Mouse (Mus musculus) embryonic stem cell, embryonic (primary cell): ENCODE measurements around the gene Tbc1d8.

ENCODE experiments used
- CTCF ChIA-PET, 4 experiments: fragments of 300-600 bp in 2 of 4; fragments of 350-600 bp in 2 of 4; sonication (Branson Sonifier 250); formaldehyde crosslinking; loops; one replicate each; lab custom pipeline; 2022; ENCODE audit warnings: inconsistent platforms in 2 of 4; lab: Charles Lee
- POLR2A ChIA-PET, 4 experiments: fragments of 300-600 bp in 2 of 4; fragments of 350-600 bp in 2 of 4; sonication (Branson Sonifier 250); formaldehyde crosslinking; loops; one replicate each; lab custom pipeline; 2022; ENCODE audit warnings: antibody characterized with exemption in 4 of 4, inconsistent platforms in 1 of 4; lab: Charles Lee

Gene Tbc1d8

GRCm38 (mm10) chr1:39457887-39458874 is 20.4 kb downstream of the Tbc1d8 start:
- ChIA-PET CTCF (no interaction called here), POLR2A (interaction anchor here in 1 of 4 experiments (0.9 to 1.1 kb wide), 2 partner anchors 10 to 82 kb away, joined by 3 to 4 read pairs; no protein-coding TSS in a partner anchor)

GRCm38 (mm10) chr1:39456421-39456853 is 22.1 kb downstream of the Tbc1d8 start:
- POLR2A ChIA-PET: interaction anchor here (0.6 to 1.9 kb wide), 20 partner anchors 9 to 85 kb away, joined by 3 to 8 read pairs (median 4); partner anchors contain the start of gene Tbc1d8 (in 4 of the 4)
- CTCF ChIA-PET: interaction anchor here in 3 of 4 experiments (0.6 to 1.1 kb wide), 4 partner anchors 12 to 154 kb away, joined by 3 to 5 read pairs (median 4); partner anchors contain the start of gene Tbc1d8 (in 1 of the 3)

- POLR2A ChIA-PET: interaction anchor here in 3 of 4 experiments (0.9 to 1.9 kb wide), 18 partner anchors 9 to 84 kb away, joined by 3 to 8 read pairs (median 4); partner anchors contain the start of gene Tbc1d8 (in 3 of the 3)
These were observed 23.1 kb downstream of the Tbc1d8 start for GRCm38 (mm10) chr1:39455350-39456023.

DNA sequence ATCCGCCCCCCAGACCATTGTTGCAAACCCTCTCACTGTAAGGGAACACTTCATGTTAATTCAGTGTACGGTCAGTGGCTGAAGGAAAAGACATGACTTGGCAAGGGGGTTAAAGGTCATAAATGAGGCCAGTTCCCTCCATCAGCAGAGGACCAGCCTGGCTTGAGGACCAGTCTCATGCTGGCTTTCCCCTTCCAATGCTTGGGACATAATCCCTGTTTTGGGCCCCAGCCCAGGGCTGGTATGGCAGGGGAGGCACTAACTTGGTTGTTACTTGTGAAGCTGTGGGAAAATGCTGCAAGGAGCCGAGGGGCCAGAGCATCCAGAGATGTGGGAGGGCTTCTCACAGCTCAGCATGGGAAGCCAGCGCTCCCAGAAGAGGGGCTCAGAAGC is 23.8 kb downstream of the Tbc1d8 start:
- CTCF ChIA-PET: no interaction called here
- POLR2A ChIA-PET: interaction anchor here in 2 of 4 experiments (0.9 to 1.9 kb wide), 2 partner anchors 9 to 27 kb away, joined by 3 to 6 read pairs; no protein-coding TSS in a partner anchor

More at GRCm38 (mm10) chr1:39455350-39456023, 23.1 kb downstream of the Tbc1d8 start:
- CTCF ChIA-PET: interaction anchor here in 2 of 4 experiments (0.6 to 1.0 kb wide), 2 partner anchors 18 to 60 kb away, joined by 3 to 5 read pairs; no protein-coding TSS in a partner anchor

DNA sequence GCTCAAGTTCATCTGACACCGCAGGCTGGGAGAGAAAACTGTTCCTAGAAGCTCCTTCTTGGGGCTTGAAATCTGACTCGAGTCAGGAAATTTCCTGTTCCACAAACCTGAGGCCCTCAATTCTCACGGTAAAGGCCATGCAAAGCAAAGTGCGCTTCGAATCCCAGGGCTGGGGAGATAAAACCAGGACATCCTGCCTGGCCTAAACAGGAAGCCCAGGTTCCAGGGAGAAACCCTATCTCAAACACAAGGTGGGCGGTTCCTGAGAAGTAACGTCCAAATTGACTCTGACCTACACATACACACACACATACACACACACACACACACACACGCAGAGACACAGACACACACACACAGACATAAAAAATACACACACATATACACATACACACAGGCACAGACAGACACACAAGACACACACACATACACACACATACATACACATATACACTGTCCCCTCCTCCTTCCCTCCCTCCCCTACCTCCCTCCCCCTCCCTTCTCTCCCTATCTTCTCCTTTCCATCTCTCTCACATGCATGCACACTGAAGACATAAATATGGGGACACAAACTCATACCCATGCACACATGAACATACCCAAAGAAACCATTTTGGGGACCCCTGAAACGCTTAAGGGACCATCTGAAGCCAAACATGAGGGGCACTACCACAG is 24.3 kb downstream of the Tbc1d8 start:
- ChIA-PET CTCF (no interaction called here), POLR2A (interaction anchor here in 1 of 4 experiments (0.8 kb wide), 1 partner anchor 24 kb away, joined by 4 read pairs; no protein-coding TSS in a partner anchor)

DNA sequence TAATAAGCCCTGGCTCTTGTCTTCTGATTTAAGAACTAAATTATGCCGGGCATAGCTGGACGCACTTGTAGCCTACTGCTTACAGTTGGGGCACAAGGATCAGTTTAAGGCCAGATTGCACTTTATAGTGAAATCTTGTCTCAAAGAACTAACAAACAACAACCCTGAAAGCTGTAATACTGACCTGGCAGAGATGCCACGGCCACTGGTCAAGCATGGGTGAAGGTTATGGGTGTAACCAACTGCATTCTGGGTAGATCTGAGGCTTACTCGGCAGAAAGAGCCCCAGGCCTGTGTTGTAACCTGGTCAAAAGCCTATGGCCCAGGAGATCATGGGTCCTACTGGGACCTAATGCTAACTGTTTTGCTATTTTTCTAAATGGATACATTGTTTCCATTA is 26.4 kb downstream of the Tbc1d8 start:
- CTCF ChIA-PET: no interaction called here
- POLR2A ChIA-PET: interaction anchor here in 1 of 4 experiments (1.0 to 1.1 kb wide), 2 partner anchors 8 to 80 kb away, joined by 3 to 4 read pairs; no protein-coding TSS in a partner anchor

DNA sequence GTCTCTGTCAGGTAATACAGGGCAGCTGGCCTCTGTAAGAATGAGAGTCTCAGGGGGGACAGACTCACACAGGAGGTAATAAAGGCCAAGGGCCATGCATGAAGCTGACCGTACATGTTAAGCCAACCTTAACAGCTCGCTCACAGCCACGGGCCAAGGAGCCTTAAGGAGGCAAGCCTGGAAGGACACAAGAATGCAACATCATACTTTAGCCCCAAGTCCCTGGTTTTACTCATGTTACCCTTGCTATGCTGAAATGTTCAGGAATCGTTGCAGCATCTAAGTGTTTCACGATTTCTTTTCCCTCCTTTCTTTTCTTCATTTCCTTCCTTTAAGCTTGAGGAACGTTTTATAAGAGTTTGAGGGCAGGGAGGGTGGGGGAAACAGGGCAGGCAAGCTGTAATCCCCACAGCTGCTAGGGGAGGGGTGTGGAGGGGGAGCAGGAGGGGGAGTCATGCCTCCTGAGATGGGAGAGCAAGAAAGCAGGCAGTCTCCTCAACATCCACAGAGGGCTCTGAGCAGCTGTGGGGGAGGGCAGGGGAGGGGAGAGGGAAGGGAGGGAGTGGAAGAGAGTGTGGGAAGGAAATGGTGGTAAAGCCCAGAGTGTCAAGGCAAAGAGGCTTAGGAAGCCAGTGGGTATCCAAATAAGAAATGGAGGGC is 28.4 kb downstream of the Tbc1d8 start:
- ChIA-PET POLR2A (interaction anchor here in 3 of 4 experiments (0.8 to 2.1 kb wide), 8 partner anchors 13 to 445 kb away, joined by 3 to 9 read pairs (median 4); partner anchors contain the start of gene Tbc1d8 (in 2 of the 3)), CTCF (interaction anchor here in 1 of 4 experiments (1.0 kb wide), 1 partner anchor 21 kb away, joined by 3 read pairs; no protein-coding TSS in a partner anchor)

DNA sequence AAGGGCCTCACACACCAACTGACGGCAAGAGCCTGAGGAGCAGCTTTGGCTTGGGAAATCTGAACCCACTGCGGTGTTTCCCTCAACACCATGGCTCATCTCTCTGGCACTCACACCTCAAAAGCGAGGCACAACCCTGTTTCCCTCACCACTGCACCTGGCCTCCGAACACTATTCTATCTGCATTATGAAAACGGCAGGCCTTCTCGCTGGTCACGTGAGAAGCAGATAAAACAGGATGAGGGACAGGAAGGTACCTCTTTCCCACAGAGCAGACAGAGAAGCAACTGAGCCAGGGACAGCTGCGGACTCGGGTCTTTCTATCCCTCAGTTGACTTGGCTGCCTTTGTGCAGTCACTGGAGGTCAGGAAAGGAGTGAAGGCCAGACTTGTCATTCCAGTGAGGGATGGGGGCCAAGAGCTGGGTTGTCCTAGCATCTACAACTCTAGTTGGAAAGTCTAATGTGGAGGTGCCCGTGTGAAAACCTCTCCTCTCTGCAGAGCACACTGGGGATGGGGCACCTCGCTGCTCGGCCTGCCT is 29.2 kb downstream of the Tbc1d8 start:
- ChIA-PET CTCF (interaction anchor here in 1 of 4 experiments (1.0 kb wide), 1 partner anchor 21 kb away, joined by 3 read pairs; no protein-coding TSS in a partner anchor), POLR2A (interaction anchor here in 2 of 4 experiments (0.8 to 1.0 kb wide), 3 partner anchors 13 to 28 kb away, joined by 3 read pairs; no protein-coding TSS in a partner anchor)

DNA sequence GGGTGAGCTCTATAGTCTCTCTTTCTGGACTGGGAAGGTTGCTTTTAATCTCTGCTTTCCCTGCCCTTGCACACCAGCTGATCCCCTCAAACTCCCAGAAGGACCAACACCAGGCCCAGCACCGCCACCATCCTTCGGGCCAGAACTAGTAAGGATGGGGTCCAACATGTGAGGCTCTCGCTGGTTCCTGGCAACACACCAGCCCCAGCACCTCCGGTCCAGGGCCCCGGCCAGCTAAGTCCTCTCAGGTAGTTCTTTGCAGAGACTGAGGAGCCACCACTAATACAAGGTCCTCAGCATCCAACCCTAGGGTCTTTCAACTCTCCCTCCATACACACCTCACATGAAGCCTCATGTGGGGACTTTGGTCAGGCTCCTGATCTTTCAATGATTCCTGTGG is 29.7 kb downstream of the Tbc1d8 start:
- ChIA-PET POLR2A (no interaction called here), CTCF (no interaction called here)

DNA sequence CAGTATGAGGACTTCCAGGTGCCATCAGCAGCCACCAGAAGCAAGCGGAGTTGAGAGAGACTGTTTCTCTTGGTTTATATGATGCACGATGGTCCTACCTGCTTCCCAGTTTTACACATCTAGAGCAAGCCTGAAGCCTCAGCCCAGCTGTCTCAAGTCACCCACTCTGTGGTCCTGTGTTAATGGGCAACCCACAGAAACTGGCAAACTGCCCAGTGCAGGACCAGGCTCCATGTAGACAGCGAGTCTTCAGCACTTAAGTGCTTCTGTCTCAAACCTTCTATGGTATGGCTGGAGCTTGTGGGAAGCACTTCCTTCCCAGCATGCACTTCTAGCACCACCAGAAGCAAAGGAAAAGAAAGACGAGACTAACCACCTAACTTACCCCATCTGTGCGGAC is 30.3 kb downstream of the Tbc1d8 start:
- ChIA-PET CTCF (no interaction called here), POLR2A (no interaction called here)

GRCm38 (mm10) chr1:39446178-39446577 is 32.4 kb downstream of the Tbc1d8 start:
- POLR2A ChIA-PET: interaction anchor here in 2 of 4 experiments (1.1 to 1.9 kb wide), 3 partner anchors 10 to 17 kb away, joined by 3 to 6 read pairs (median 5); no protein-coding TSS in a partner anchor
- CTCF ChIA-PET: no interaction called here

GRCm38 (mm10) chr1:39445303-39446050 is 33.1 kb downstream of the Tbc1d8 start:
- ChIA-PET CTCF (no interaction called here), POLR2A (interaction anchor here in 1 of 4 experiments (1.1 to 1.9 kb wide), 3 partner anchors 9 to 16 kb away, joined by 3 to 6 read pairs (median 3); no protein-coding TSS in a partner anchor)

DNA sequence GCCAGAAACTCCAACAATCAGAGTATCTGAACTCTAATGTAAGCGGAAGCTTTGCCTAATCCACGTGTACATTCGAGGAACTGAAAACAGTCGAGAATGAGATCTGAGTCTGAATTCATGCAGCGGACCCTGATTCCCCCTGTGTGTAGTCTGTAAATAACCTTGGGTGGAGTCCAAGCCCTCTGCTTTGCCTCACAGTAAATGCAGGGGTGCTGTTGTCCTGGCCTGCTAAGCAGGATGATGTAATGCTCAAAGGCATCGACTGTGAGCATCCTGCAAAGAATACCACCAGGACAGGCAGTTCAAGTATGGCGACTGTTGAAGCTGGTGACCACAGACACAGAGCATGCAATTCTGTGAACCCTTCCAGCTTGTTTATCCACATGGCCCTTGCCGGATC is 34.8 kb downstream of the Tbc1d8 start:
- POLR2A ChIA-PET: interaction anchor here in 1 of 4 experiments (0.6 to 1.4 kb wide), 3 partner anchors 13 to 861 kb away, joined by 3 to 8 read pairs (median 4); no protein-coding TSS in a partner anchor
- CTCF ChIA-PET: no interaction called here

- ChIA-PET POLR2A (interaction anchor here in 2 of 4 experiments (0.6 to 1.5 kb wide), 5 partner anchors 11 to 176 kb away, joined by 3 to 4 read pairs (median 3); no protein-coding TSS in a partner anchor), CTCF (interaction anchor here in 1 of 4 experiments (0.9 to 1.2 kb wide), 2 partner anchors 24 to 431 kb away, joined by 3 read pairs; no protein-coding TSS in a partner anchor)
These were observed 36.9 kb downstream of the Tbc1d8 start for GRCm38 (mm10) chr1:39441686-39442085.

DNA sequence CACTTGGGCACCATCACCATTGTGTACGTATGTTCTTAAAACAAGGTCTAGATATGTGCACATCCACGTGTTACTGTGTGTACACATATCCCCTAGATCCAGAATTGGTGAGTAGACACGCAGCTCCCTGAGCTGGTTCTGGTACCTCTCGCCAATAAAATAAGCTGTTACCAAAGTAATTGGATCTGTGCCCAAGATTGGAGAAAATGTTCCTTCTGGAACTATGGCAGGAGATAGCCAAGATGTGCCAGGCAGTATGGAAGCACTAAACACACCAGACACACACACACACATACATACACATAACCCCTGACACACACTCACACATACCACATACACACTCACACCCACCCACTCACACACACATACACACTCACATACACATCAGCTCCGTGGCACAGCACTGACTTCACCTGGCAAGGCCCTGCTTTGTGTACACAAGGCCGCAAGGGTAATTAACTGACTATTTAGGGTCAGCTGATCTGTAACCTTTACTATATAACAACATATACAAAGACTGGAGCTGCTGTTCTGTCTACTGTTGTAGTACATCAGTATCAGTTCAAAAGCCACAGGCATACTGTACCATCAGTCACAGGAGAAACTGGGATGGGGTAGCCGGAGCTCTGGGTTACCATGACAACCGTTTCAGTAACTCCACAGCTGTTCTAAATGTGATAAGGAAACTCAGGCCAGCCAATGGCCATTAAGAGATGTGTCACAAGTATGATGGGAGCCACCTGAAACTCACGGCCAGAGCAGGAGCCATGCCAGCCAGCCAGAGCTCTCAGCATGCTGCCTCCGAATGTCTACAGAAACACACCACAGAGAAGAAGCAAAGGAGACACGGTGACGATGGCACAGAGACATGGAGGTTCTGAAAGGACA is 38.6 kb downstream of the Tbc1d8 start:
- POLR2A ChIA-PET: interaction anchor here in 2 of 4 experiments (0.9 to 1.5 kb wide), 3 partner anchors 10 to 63 kb away, joined by 3 to 5 read pairs (median 3); no protein-coding TSS in a partner anchor
- CTCF ChIA-PET: interaction anchor here in 1 of 4 experiments (0.6 kb wide), 1 partner anchor 250 kb away, joined by 5 read pairs; no protein-coding TSS in a partner anchor
